Mouse (Mus musculus) left cerebral cortex, adult 8-10 months (tissue): ENCODE measurements around the gene Slc17a5. TPM values are rescaled to one million over a fixed set of nuclear protein-coding genes. Genes with fewer than 3 reads are reported as not detected.

Experiments used
- DNase-seq, 2 experiments: peaks; one replicate each; pipeline ENCODE4 v3.0.0; 2022; ENCODE audit warnings: low spot score in 2 of 2
- total RNA-seq, 4 experiments: library from RNA; stranded (reverse); gene quantifications; 2 replicates each; pipeline ENCODE4 v1.2.4; 2022

Slc17a5 gene
- 10 to 100 TPM; 17.2 to 20.3 (median 19.2) TPM for total RNA-seq

GRCm38 (mm10) chr9:78587914-78588313 lies at the start of gene Slc17a5:
Gene Slc17a5, minus strand, starts transcription at chr9:78588041.
- peak; percentile 84 to 91 for DNase-seq

GRCm38 (mm10) chr9:78633976-78634375 lies 46.1 kb upstream of the Slc17a5 start:
- no peak for DNase-seq

- no peak for DNase-seq
Observed at GRCm38 (mm10) chr9:78631755-78632434, 44.1 kb upstream of the Slc17a5 start.

- no peak for DNase-seq
Observed at GRCm38 (mm10) chr9:78629991-78630390, 42.1 kb upstream of the Slc17a5 start.

GRCm38 (mm10) chr9:78623301-78623747 lies 35.5 kb upstream of the Slc17a5 start:
- DNase-seq = peak in 1 of 2 experiments; percentile 27

- no peak for DNase-seq
Observed at GRCm38 (mm10) chr9:78619285-78619684, 31.4 kb upstream of the Slc17a5 start.

GRCm38 (mm10) chr9:78615401-78616021 lies 27.7 kb upstream of the Slc17a5 start, which contains the start of gene Cd109:
Gene Cd109, plus strand, starts transcription at chr9:78615546.
- DNase-seq = peak in 1 of 2 experiments; percentile 12

- peak in 1 of 2 experiments; percentile 16 for DNase-seq
Observed at GRCm38 (mm10) chr9:78614201-78614600, 26.4 kb upstream of the Slc17a5 start.

- DNase-seq = no peak
Observed at GRCm38 (mm10) chr9:78601046-78601730, 13.3 kb upstream of the Slc17a5 start.

- no peak for DNase-seq
Observed at GRCm38 (mm10) chr9:78599927-78600326, 12.1 kb upstream of the Slc17a5 start.

- no peak for DNase-seq
Observed at GRCm38 (mm10) chr9:78596834-78597233, 9.0 kb upstream of the Slc17a5 start.

GRCm38 (mm10) chr9:78595769-78596555 lies 8.1 kb upstream of the Slc17a5 start:
- no peak for DNase-seq

- DNase-seq = no peak
Observed at GRCm38 (mm10) chr9:78595257-78595656, 7.4 kb upstream of the Slc17a5 start.

- no peak for DNase-seq
Observed at GRCm38 (mm10) chr9:78590471-78590870, 2.6 kb upstream of the Slc17a5 start.

GRCm38 (mm10) chr9:78588411-78589033 lies 681 bp upstream of the Slc17a5 start:
- DNase-seq = no peak

GRCm38 (mm10) chr9:78587218-78587883 lies 490 bp downstream of the Slc17a5 start:
- DNase-seq = peak in 1 of 2 experiments; percentile 15

GRCm38 (mm10) chr9:78579644-78580396 lies 8.0 kb downstream of the Slc17a5 start:
- no peak for DNase-seq

GRCm38 (mm10) chr9:78578824-78579223 lies 9.0 kb downstream of the Slc17a5 start:
- no peak for DNase-seq

- no peak for DNase-seq
Observed at GRCm38 (mm10) chr9:78576466-78576865, 11.4 kb downstream of the Slc17a5 start.

- DNase-seq = no peak
Observed at GRCm38 (mm10) chr9:78569934-78570333, 17.9 kb downstream of the Slc17a5 start.
